Mouse (Mus musculus): ENCODE results near the gene Taar8a.
"Not testable (repeated sequence)": the region's sequence is repeated elsewhere in the genome, so short reads cannot be mapped to it uniquely, and the experiment has no call there.

Gene Taar8a

GRCm38 (mm10) chr10:24076200-24076599, at the start of gene Taar8a:
TSS of gene Taar8a (plus strand) at chr10:24076500.
- in situ Hi-C loops (cut with MboI) = not testable (repeated sequence)

GRCm38 (mm10) chr10:24026922-24027321, 49.4 kb upstream of the Taar8a start, which contains the start of gene Taar7d:
TSS of gene Taar7d (plus strand) at chr10:24027222.
- in situ Hi-C loops (cut with MboI) = no loop called here

- in situ Hi-C loops (cut with MboI) = no loop called here
Measured at GRCm38 (mm10) chr10:24031347-24031746, 45.0 kb upstream of the Taar8a start.

- in situ Hi-C loops (cut with MboI) = no loop called here
Measured at GRCm38 (mm10) chr10:24037314-24037713, 39.0 kb upstream of the Taar8a start, which contains the start of gene Taar7e. TSS of gene Taar7e (plus strand) at chr10:24037614.

GRCm38 (mm10) chr10:24040120-24040869, 36.0 kb upstream of the Taar8a start:
- in situ Hi-C loops (cut with MboI) = no loop called here

GRCm38 (mm10) chr10:24049210-24049609, 27.1 kb upstream of the Taar8a start, which contains the start of gene Taar7f:
TSS of gene Taar7f (plus strand) at chr10:24049510.
- in situ Hi-C loops (cut with MboI) = no loop called here

- in situ Hi-C loops (cut with MboI) = no loop called here
Measured at GRCm38 (mm10) chr10:24052039-24052438, 24.3 kb upstream of the Taar8a start.

- in situ Hi-C loops (cut with MboI) = no loop called here
Measured at GRCm38 (mm10) chr10:24058986-24059385, 17.3 kb upstream of the Taar8a start.

- in situ Hi-C loops (cut with MboI) = not testable (repeated sequence)
Measured at GRCm38 (mm10) chr10:24074751-24075150, 1.5 kb upstream of the Taar8a start.

- in situ Hi-C loops (cut with MboI) = no loop called here
Measured at GRCm38 (mm10) chr10:24080166-24080565, 3.9 kb downstream of the Taar8a start.

- in situ Hi-C loops (cut with MboI) = no loop called here
Measured at GRCm38 (mm10) chr10:24085936-24086335, 9.6 kb downstream of the Taar8a start.

GRCm38 (mm10) chr10:24086555-24086954, 10.3 kb downstream of the Taar8a start:
- in situ Hi-C loops (cut with MboI) = no loop called here

GRCm38 (mm10) chr10:24087168-24087567, 10.9 kb downstream of the Taar8a start:
- in situ Hi-C loops (cut with MboI) = no loop called here

GRCm38 (mm10) chr10:24092194-24092593, 15.9 kb downstream of the Taar8a start, which contains the start of gene Taar8b:
TSS of gene Taar8b (minus strand) at chr10:24092294.
- in situ Hi-C loops (cut with MboI) = no loop called here

GRCm38 (mm10) chr10:24097010-24097409, 20.7 kb downstream of the Taar8a start:
- in situ Hi-C loops (cut with MboI) = not testable (repeated sequence)

- in situ Hi-C loops (cut with MboI) = not testable (repeated sequence)
Measured at GRCm38 (mm10) chr10:24101812-24102211, 25.5 kb downstream of the Taar8a start, which contains the start of gene Taar8c. TSS of gene Taar8c (minus strand) at chr10:24101912.

- in situ Hi-C loops (cut with MboI) = not testable (repeated sequence)
Measured at GRCm38 (mm10) chr10:24103299-24103698, 27.0 kb downstream of the Taar8a start.

- in situ Hi-C loops (cut with MboI) = no loop called here
Measured at GRCm38 (mm10) chr10:24107747-24108146, 31.4 kb downstream of the Taar8a start.

GRCm38 (mm10) chr10:24108236-24108635, 31.9 kb downstream of the Taar8a start:
- in situ Hi-C loops (cut with MboI) = no loop called here

GRCm38 (mm10) chr10:24109434-24109833, 33.1 kb downstream of the Taar8a start, which contains the start of gene Taar9:
TSS of gene Taar9 (minus strand) at chr10:24109534.
- in situ Hi-C loops (cut with MboI) = not testable (repeated sequence)

- in situ Hi-C loops (cut with MboI) = no loop called here
Measured at GRCm38 (mm10) chr10:24111116-24111778, 34.9 kb downstream of the Taar8a start.

Measured in mature B cell (primary cell).